Mouse (Mus musculus) olfactory bulb, adult 2 months (tissue): Measurements from ENCODE around the gene Nhs.

Experiments
- CTCF ChIP-seq: fragments of 200-500 bp; IDR thresholded peaks from 2 replicates; pipeline ENCODE4 v1.5.1; 2012; ENCODE audit warnings: low read depth, mild to moderate bottlenecking, low read length, moderate library complexity; ENCODE audit not compliant: insufficient read depth
- POLR2A ChIP-seq: fragments of 200-500 bp; IDR thresholded peaks from 2 replicates; pipeline ENCODE4 v1.6.1; 2012; ENCODE audit warnings: mild to moderate bottlenecking, low read depth, low read length, moderate library complexity; ENCODE audit not compliant: insufficient read depth

GRCm38 (mm10) chrX:161971131-161971530, 188.4 kb downstream of the Nhs start:
- TF ChIP-seq CTCF (no peak), POLR2A (no peak)
